Mouse (Mus musculus) CD4-positive naive resting alpha-beta T cell, adult 76 days (primary cell): ENCODE results near the gene Clps. TPM values are rescaled to one million over a fixed set of nuclear protein-coding genes. Genes with fewer than 3 reads are reported as not detected.

Source experiments
- total RNA-seq: library from RNA; stranded (reverse); gene quantifications from one replicate; pipeline ENCODE4 v1.2.4, GENCODE M21; 2023

The Clps gene
- 1.3 TPM for total RNA-seq

DNA sequence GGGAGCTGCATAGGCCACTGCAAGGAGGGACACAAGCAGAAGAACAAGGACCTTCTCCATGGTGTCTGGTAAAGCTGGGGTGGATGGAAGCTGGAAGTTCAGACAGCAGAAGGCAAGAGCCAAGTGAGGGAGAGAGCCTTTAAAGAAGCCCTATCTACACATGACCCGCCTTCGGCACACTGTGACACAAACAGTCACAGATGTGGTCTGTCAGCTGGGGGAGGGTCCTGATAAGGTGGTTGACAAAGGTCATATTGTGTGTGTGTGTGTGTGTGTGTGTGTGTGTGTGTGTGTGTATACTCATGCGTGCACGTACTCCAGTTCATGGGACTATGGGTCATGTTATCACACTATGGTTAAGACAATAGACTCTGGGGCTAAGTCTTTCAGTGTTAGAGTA is at the start of gene Clps:
Gene Clps, minus strand, starts transcription at position 169 of the 400 bp plus-strand sequence.

GRCm38 (mm10) chr17:28575244-28576125 is 14.9 kb upstream of the Clps start, which contains the start of gene Lhfpl5:
Gene Lhfpl5, plus strand, starts transcription at chr17:28575641.

DNA sequence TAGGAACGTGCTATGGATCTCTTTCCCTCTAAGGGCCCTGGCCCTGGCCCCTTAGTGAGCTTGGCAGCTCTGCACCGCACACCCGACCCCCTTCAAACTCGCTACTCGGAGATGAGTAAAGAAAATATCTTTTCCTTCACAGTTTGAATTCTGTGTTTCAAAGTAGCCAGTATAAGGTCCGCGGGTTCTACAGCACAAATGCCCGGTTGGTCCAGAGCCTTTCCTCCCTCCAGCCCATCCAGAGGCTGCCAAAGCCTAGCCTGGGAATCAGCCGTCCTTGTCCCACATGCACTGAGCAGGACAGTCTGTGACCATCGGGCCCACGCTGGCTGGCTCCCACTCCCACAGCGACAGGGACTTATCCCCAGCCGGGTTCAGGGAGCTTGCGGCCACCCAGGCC is 11.5 kb downstream of the Clps start, which contains the start of gene Clpsl2:
Gene Clpsl2, plus strand, starts transcription at position 301 of the 400 bp plus-strand sequence.

GRCm38 (mm10) chr17:28530506-28530905 is 30.1 kb downstream of the Clps start, which contains the start of gene Armc12:
Gene Armc12, plus strand, starts transcription at chr17:28530806.

DNA sequence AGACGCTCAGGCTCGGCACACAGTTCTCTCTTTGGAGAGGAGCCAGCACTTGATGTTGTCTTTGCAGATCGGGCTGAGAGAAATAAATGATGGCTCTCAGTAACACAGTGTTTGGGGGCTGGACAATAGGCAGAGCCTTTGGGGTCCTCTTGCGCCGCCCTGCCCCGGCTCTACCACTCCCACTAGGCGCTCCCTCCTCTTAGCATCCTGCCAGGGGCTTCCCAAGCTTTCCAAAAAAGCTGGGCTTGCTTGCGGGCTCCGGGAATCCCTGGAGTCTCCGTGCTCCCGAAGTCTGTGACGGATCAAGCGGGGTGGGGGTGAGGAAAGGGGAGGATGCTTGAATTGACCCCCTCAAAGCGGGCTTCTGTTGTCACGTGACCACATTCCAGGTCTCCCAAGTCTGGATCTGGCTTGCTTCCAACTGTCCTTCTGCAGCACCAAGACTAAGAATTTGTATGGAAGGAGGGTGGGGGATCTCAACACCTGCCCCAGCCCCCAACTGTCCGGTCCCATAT is 43.1 kb downstream of the Clps start, which contains the start of gene Fkbp5:
Gene Fkbp5, minus strand, starts transcription at position 87 of the 515 bp plus-strand sequence.

Other genes with a start within 250 kb of the Clps start
- gene Fance, start 247.2 kb downstream of the Clps start, total RNA-seq = 28.3 TPM
- 1,978 TPM for gene Rpl10a, start 232.3 kb downstream of the Clps start, total RNA-seq
- gene Tead3, start 209.9 kb downstream of the Clps start, total RNA-seq = 0.67 TPM
- not detected for gene Tulp1, start 195.5 kb downstream of the Clps start, total RNA-seq
- gene Fkbp5, start 43.2 kb downstream of the Clps start, total RNA-seq = 24.7 TPM
- 0.44 TPM for gene Armc12, start 30.0 kb downstream of the Clps start, total RNA-seq
- not detected for gene Clpsl2, start 11.4 kb downstream of the Clps start, total RNA-seq
- gene Lhfpl5, start 14.9 kb upstream of the Clps start, total RNA-seq = not detected
- gene Srpk1, start 61.9 kb upstream of the Clps start, total RNA-seq = 330 TPM
- gene Slc26a8, start 129.5 kb upstream of the Clps start, total RNA-seq = 1.4 TPM
- 121 TPM for gene Mapk14, start 130.6 kb upstream of the Clps start, total RNA-seq
- 14.3 TPM for gene AC170998.1, start 165.3 kb upstream of the Clps start, total RNA-seq
- gene Mapk13, start 208.5 kb upstream of the Clps start, total RNA-seq = not detected
- gene Brpf3, start 240.3 kb upstream of the Clps start, total RNA-seq = 47.1 TPM